Mouse (Mus musculus): Measurements from ENCODE around the gene Olfr370.

The Olfr370 gene

DNA sequence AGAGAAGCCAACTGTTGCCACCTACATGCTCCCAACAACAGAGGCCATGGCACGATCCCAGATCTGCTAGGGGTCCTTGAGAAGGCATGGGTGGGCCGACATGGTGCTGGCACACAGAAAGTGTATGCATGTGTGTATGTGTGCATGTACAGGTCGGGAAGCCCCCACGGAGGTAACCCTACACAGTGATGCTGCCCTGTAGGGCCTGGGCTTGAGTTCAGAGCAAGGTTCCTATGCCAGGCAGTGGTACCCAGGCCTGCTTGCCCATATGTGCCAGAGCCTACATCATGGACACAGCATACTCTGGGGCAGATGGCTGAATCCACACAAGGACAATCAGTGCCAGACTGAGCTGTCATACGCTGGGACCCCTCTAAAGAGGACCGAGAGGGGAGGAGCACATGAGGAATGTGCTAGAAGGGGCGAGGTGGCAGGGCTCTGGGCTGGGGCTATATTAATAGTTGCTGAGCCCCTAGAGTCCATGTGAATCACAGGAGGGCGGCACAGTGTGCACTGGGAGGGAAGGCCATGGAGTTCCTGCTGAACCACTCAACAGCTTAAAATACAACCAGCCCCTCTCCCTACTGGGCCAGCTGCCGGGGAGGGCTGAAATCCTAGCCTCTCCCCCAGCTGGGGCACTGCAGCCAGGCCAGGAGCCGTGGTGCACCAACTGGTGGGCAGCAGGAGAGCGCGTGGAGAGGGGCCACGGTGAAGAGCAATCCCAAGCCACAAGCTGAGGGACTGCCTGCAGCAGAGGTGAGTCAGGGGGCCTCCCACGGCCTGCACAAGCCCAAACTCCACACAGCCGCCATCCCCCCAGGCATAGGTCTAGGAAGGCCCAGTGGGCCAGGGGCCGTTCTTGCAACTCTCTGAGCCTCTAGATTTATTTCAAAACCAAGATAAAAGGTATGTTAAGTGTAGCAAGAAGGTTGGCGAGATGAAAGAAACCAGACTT, 40.3 kb downstream of the Olfr370 start:
- DNase-seq (ENCODE audit: low spot score) = no peak

DNA sequence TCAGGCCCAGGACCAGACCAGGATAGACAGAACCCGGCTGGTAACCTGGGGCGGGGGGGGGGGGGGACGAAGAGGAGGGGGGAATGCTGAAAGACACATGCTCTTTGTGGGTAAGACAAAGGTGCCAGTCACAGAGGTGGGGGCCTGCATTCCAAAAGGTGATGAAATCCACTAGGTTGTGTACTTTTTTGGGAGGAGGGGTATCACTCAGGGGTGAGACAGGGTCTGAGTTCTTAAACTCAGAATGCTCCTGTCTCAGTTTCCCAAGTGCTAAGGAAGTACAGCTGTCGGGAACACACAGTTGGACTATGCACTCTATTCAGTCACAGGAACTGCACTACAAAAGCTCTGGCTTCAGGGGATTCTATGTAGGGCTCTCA, 40.9 kb downstream of the Olfr370 start:
- no peak for DNase-seq (ENCODE audit: low spot score)

DNA sequence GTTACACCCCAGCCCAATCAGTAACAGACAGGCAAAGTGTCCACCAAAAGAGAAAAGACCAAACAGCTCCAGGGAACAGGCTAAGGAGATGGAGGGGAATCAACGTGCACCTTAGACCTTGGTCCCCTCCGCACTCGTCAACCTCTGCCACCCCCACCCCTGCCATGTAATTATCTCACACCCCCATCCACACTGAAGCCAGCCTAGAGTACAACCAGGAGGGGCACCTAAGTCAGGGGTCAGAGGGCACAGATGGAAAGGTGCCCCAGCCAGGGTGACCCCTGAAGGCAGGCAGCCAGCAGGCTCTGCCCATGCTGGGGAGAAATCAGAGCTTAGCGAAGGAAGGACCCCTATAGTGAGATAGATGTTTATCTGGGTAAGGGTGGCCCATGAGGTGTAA, 41.3 kb downstream of the Olfr370 start:
- no peak for DNase-seq (ENCODE audit: low spot score)

DNA sequence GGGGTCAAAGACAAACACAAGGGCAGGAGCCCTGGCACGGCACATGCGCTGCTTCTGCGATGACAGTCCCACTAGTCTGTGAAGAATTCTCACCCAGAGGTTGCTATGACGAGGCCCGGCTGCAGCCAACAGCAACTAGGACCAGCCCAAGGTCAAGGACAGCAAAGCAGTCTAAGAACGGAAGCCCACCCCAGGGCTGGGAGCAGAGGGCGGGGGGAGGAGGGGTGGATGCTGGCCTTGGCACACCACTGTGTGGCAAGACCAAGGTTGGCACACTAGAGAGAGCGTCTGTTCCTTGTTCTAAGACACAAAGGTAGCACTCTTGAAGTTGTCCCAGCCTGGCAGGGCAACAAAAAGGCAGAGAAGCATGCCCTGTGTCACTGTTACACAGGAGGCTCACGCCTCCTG, 41.8 kb downstream of the Olfr370 start:
- no peak for DNase-seq (ENCODE audit: low spot score)

DNA sequence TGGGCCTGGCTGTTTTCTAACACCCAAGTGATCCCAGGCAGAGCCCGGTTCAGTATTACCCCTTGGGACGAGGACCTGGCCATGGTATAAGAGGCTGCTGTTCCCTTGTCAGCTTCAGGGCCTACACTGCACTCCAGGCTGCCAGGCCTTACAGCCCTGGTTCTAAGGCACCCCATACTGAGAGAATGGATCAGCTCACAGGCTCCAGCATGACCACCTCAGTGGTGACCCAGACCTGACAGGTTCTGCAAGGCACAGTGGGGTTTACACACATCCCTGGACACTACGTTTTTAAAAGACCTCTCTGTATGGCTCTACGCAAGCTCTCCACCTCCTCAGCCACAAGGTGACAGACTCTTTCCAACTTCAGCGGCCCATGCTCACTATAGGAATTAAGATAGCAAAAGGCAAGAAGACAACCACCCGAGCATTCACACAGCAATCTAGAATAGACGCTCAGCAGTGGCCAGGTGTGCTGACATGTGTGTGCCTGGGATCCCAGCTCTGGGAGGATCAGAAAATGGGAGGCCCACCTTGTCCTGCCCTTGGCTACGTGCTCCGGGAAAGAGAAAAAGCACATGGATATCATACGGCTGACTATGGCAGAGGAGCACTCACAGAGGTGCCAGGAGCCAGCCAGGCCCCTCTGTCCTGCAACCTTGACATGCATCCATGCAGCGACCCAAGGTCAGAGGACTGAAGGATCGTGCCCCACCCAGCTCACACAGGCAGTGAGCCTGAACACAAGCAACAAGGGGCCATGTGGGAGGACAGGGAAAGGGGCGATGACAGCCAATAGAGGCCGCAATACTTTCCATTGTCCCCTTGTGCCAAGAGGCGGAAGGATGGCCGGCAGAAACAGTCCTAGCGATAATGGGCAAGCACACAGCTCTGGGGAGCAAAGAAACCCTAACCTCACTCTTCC, 42.8 kb downstream of the Olfr370 start:
- no peak for DNase-seq (ENCODE audit: low spot score)

DNA sequence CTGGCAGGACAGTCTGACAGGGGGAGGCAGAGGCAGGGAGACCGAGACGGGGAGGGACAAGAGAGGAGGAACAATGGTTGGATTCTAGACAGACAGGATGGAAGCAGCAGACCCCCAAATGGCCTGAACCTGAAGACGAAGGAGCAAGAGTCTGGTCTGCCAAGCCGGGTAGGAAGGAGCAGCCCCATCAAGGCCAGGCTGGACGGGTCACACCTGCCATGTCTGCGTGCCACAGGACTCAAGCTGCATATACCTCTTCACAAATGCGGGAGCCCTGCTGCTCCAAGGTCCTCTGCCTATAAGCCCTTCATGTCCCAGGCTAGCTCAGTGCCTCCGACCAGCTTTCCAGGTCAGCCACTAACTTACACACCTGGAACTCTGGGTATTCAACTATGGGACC, 44.1 kb downstream of the Olfr370 start:
- no peak for DNase-seq (ENCODE audit: low spot score)

DNA sequence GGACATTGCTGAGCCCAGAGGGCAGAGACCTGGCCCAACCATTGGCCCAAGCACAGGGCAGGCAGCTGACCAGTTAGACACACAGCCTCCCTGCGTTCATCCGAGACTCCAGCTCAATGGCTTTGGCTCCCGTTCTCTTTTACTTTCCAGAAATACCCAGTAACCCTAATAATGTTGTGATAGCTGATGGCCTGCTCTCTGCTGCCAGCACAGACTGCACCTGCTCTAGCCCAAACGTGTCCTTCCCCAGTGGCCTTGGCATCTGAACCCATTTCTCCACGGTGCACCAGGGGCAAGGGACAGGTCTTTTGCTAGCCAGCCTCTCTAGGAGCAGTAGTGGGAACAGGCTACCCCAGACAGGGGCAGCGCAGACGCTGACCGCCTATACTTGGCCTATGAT, 45.2 kb downstream of the Olfr370 start:
- no peak for DNase-seq (ENCODE audit: low spot score)

DNA sequence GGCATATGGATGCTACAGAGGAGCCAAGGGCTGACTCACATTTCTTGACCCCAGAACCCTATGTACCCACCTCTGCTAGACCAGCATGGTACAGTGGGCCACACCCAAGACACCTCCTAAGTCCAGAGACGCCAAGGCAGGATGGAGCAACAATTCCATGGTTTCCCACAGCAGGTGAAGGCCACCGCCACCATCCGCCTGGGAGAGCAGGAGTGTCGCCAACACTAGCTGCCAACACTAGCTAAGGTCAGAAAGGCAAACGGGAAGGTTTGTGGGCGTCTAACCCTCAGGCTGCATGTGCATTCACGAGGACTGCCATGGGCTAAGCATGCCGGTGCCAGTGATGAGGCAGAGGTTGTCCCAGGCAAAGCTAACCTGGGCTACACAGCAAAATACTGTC, 46.6 kb downstream of the Olfr370 start:
- no peak for DNase-seq (ENCODE audit: low spot score)

DNA sequence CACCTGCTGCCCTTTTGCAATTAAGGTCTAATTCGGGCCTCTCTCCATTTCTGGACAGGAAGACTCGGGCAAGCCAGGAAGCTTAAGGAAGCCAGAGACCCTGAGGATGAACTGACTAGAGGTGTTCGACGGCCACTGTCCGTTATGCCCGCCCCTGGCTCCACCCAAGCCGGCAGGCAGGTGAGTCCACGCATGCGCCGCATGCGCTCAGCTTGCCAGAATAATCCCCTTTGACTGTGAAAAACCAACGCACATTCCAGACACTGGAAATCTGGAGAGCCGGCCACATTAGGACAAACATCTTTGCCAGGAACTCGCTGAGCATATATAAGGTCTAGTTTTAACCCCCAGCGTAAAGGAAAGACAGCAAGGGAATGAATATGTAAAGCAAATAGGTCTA, 47.7 kb downstream of the Olfr370 start:
- DNase-seq (ENCODE audit: low spot score) = no peak

DNA sequence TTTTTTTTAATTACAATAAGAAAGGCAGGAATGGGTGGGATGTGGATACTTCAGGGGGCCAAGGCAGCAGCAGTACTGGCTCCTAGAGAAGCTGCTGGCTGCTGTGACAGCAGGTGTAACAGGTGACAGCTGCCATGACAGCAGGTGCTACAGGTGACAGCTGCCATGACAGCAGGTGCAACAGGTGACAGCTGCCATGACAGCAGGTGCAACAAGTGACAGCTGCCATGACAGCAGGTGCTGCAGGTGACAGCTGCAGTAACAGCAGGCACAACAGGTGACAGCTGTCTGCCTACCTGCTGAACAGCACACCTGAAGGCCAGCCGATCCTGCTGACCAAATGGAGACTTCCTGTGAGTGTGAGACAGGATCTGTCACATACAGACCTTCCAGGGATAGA, 49.2 kb downstream of the Olfr370 start:
- DNase-seq (ENCODE audit: low spot score) = no peak

DNA sequence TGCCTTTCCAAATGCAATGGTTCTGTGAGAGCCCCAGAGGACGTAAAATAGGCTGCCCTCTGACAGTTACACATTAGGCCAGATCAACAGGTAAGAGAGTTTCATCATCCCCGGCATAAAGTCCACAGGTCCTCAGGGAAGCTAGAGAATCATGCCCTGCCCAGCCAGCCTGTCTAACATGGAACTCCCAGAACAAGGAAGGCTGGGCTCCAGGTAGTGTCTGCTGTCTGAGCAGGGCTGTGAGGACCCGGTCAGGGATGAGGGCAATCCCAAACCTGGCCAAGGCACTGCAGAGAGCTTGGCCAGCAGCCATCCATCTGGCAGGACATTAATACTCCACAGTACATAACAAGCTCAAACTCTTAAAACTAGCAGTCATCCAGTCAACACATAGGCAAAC, 49.8 kb downstream of the Olfr370 start:
- no peak for DNase-seq (ENCODE audit: low spot score)

DNA sequence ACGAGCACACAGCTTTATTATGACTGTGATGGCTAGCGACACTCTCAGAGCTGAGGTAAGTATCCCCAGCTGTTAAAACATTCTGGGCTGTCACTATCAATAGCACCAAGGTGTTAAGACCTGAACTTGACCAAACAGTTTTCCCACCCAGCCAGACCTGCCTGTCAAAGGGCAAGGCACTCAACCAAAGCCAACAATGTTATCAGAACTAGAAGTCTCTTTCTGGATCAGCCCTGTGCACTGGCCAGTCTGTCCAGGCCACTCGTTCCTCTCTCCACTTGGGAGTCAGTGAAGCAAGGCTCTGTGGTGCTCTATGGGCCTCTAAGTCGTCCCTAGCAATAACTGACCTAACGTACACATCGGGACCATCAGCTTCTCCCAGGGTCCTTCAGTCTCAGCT, 52.1 kb downstream of the Olfr370 start:
- DNase-seq (ENCODE audit: low spot score) = no peak

DNA sequence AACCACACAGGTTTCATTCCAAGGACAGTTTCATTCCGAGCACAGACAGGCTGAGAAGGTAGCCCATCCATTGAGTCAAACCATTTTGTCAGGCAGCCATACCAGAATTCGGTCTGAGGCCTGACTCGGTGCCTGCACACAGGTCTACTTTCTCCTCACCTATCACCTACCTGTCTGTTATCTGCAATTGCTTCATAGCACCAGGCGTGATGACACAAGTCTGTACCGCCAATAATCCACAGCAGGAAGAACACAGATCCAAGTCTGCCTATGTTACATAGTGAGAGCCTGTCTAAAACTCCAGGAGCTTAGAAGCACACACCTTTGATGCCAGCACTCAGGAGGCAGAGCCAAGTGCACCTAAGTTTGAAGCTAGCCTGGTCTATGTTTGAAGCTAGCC, 53.3 kb downstream of the Olfr370 start:
- DNase-seq (ENCODE audit: low spot score) = no peak

DNA sequence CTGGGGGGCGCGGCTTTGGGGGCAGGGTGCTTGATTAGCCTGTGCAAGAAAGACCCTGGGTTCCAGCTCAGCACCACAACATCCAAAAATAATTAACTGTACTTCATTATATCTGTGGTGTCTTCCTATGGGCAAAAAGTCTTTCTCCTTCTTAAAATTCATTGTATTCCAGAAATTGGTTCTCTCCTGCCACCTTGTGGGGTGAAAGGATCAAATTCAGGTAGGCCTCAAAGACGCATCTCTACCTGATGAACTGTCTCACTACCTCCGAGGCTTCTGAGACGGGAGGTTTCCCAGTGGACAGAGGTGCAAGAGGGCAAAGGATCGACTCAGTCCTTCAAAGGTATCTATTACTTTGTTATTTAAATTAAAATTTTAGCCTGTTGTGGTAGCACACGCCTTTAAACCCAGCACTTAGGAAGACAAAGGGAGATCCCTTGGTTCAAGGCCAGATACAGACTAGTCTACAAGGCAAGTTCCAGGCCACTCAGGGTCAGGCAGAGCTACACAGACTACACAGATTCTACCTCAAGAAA, 55.0 kb downstream of the Olfr370 start:
- no peak for DNase-seq (ENCODE audit: low spot score)

DNA sequence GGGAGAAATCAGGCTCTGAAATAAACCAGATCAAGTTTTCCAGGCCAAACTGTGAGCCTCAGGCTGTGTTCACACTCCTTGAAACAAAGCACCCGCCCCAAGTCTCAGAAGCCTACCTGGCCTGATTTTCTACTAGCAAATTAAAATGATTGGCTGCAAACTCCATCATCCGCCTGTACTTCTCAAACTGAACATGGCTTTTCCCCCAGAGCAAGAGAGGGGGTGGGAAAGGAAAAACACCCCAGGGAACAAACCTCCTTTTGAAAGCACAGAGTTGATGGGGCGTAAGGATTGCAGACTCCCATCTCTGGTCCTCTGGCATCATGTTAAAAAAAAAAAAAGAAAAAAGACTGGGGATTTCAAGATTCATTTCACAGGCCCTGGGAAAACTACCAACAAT, 57.1 kb downstream of the Olfr370 start:
- DNase-seq (ENCODE audit: low spot score) = no peak

DNA sequence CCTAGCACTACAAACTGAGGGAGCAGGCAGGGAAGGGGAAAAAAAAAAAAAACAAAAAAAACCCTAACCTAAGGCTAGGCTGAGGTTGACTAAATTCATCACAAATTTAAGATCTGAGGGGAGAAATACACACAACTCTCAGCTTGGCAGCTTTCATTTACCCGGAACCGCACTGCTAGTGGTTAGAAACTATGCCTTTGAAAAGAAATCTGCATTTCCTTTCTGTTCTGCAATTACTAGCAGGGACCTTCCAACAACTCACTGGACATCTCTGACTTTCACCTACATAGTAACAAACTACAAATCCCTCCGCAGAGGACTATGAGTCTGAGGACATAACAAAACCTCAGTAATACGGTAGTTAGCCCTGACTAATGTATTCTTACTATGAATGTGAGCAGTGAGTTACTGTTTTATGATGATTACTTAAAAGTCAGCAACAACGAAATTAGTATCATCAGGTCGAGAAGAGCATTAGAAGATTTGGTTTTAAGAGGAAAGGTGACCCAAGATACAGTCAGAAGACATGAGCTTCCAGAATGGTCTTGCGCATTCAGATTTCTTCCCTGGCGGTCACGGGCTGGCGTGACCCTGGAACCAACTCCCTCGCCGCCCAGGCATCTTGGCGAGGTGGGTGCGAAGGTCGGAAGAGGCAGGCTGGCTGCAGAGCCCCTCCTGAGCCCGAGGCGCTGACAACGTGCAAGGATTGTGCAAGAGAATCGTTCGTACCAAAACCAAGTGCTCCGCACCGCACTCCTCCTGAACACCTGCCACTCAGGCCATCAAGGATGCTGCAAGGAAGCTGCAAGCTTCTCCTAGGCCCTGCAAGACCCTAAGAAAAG, 58.0 kb downstream of the Olfr370 start:
- DNase-seq (ENCODE audit: low spot score) = no peak

DNA sequence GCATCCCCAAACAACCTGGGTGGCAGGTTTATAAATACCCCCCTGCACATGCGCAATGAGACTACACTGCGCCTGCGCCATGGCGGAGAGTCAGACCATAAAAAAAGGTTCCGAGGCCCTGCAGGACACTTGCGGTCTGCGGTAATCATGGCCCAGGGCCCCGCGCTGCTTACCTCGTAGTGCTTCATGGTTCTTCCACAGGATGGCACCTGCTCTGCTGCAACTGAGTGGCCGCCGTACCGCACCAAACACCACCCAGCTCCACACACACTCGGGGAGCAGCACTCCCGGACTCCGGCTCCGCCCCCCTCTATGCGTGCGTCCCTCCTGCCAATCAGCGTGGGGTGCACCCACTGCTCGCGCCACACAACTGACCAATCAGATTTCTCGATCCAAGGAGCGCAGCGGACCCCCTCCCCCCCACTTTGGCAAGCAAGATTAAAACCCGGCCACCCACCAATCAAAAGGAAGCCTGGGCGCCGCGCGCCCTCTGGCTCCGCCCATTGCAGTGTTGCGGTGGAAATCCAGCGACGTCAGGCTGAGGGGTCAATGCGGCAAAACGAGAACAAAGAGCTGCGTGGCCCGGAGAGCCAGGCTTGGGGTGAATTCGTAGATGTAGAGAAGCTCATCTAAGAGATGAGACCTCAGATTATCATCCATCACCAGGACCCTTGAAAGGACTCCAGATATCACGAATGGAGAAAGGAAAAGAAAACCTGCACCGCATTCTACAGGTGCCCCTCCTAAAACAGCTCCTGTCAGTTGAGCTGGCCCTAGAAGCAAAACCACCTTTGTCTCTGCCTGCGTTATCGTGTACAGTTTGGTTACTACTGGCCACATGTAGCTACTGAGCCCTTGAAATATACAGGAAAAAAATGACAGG, 58.8 kb downstream of the Olfr370 start:
- peak; percentile 83 for DNase-seq (ENCODE audit: low spot score)
